Mouse (Mus musculus) c-Kit-positive CD71-positive TER-119-positive erythroid progenitor cells, embryonic 14.5 days (primary cell): ENCODE results near the gene Vkorc1.
A peak's percentile ranks its signal among the peaks of the same experiment; 100 is the strongest.

ENCODE experiments used
- DNase-seq: peaks from one replicate; pipeline ENCODE4 v3.0.0-alpha.2; 2013; ENCODE audit warnings: low spot score

The Vkorc1 gene

DNA sequence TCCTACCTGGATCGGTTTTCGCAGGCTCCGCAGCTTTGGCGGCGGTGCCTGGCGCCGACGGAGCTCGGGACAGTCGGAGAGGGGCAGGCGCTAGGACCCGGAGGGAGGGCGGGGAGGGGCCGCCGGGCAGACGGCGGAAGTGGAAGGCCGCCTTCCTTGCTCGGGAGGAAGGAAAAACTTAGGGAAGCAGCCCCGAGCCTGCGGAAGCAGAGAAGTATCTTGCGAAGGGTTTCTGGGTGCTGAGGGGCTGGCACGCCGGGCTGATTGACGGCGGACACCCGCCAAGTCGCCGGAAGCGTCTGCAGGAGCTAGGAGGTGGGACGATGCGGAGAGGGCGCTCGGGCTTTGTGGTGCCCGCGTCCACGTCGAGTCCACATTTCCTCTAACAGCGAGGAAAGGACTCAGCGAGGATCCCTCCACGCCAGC is 19.4 kb downstream of the Vkorc1 start, which contains the start of gene Zfp646:
TSS of gene Zfp646 (plus strand) at position 181 of the 426 bp plus-strand sequence.
- DNase-seq = peak; percentile 78

DNA sequence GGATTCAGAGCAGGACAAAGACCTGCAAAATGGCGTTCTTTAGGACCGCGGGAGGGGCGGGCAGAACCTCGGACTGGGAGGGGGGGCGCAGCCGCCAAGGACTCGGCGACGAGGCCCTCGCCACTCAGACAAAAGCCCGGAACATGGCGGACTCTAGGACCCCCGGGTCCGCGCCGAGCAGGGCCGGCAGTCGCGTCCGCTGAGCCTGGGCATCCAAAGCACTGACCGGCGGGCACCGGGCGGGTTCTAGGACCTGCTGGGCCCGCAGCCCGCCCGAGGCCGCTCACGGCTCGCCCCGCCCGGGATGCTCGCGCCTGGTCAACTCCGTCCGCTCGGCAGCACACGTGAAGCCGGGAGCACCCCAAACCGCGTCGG is 19.8 kb downstream of the Vkorc1 start:
- DNase-seq = peak; percentile 73

DNA sequence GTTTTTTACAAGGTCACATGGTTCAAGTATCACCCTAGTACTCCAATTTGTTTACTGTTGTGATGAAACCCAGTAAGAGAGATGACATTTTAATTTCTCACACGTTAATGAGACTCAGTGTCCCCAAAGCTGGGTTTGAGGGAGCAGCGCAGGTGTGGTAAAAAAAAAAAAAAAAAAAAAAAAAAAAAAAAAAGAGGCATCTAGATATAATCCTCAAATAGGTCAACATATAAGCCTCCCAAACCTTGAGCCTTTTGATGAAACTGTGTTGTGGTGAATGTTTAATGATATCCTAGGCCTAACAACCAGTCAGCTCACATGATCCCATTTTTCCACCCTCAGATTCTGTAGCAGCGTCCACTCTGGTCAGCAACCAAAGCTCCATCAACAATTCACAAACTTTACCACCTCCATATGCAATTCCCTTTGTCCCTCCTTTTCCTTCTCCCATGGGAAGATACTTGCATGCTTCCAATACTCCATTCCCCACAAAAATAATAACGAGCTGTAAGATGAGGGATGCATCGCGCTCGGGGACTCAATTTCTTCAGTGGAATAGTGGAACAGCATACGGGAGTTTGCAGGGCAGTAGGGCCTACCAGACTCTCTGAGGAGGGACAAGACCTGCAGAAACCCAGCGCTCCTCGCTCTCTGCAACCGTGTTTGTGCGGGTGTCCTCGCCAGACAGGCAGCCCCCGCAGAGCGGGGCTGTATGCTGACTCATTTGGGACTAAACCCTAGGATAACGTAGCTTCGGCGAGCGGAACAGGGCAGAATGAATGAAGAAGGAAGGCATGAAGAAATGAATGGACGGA is 20.4 kb downstream of the Vkorc1 start:
- DNase-seq = no peak

DNA sequence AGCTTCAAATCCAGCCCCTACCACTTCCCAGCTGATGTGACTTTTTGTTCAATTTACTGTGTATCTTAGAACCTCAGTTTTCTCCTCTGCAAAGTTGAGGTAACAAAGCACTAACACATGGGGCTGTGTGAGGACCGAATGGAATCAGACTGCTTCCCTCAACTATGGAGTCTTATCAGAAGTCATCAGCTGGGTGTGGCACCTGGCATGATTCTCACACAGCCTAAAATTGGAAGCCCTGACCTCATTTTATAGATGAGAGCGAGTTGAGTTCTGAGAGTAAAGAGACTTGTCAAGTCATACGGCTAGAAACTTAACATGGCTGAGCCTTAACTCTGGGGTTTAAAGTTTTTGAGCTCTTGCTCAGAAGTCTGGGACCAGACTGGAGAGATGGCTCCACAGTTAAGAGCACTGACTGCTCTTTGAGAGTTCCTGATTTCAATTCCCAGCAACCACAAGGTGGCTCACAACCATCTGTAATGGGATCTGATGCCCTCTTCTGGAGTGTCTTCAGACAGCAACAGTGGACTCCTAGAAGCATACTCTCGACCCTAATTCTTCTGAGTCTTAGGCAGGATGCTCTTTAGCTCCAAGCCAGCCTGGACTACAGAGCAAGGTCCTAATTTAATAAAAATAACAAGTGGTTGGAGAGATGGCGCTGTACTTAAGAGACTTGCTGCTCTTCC is 25.1 kb downstream of the Vkorc1 start:
- no peak for DNase-seq

DNA sequence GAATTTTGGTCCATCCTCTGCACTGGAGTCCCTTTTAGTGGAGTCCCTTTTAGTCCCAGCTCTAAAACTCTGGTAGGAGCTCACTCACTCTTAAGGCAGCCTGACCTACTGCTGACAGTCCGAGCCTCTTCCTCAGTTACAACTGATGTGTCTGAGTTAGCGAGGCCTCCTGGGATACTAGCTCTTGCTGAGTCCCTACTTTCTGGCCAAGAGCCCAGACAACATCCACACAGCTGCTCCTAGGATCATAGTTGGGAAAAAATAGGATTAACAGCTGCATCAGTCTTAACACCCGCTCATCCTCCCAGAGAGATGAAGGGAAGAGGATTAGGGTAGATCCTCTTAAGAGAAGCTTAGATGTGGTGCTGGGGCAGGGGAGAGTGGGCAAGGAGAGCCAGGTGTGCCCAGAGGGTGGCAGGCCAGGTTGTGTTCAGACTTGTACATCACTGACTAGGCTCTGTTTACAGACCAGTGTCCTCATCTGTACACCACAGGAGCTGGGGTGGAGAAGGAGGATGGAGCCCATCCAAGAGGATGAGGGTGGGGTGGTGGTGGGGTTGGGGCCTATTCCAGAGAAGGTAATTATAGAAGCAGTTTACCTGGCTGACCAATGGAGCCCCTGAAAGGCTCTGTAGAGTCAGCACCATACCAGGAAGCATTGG is 26.1 kb downstream of the Vkorc1 start:
- no peak for DNase-seq

DNA sequence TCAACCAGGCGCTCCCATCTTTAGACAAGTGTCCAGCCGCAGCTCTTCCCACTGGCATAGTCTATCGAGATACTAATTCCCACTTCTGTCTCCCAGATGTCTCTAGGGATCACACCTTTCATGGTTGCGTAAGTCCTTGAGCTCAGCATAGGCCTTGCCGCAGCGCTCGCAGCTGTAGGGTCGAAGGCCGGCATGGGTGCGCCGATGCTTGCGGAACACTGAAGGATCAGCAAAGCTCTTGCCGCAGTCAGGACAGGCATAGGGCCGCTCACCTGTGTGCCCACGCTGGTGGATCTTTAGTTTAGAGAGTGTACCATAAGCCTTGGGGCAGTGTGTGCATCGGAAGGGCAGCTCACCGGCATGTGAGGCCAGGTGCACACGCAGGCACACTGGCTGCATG is 27.8 kb downstream of the Vkorc1 start:
- DNase-seq = no peak

DNA sequence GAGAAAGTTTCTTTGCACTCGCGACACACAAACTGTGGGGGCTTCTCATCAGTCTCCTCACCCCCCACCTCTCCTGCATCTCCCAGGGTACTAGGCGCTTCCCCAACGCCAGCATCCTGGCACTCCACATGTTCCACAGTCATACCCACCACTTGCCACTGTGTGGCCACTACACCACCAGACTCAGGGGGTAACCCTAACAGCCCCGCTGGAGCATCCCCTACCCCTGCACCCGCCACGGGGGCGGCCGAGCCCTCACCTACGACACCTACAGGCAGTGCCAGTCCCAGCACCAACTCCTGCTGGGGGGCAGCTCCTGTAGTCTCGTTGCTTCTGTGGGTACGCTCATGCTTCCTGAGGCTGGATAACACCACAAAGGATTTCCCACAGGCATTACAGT is 29.0 kb downstream of the Vkorc1 start:
- DNase-seq = no peak

DNA sequence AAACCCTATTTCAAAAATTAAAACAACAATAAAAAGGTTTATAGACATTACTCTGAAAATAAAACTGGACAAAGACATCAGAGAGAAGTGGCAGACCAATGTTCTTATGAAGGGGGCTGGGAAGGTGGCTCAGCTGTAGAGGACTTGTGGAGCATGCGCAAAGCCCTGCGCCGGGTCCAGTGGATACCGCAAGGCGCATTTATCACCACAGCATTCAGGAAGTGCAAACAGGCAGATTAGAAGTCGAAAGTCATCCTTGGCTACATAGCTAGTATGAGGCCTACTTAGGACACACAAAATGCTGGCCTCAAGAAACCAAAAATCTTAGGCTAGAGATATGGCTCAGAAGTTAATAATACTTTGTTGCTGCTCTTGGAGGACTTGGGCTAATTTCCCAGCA is 37.2 kb downstream of the Vkorc1 start:
- no peak for DNase-seq

DNA sequence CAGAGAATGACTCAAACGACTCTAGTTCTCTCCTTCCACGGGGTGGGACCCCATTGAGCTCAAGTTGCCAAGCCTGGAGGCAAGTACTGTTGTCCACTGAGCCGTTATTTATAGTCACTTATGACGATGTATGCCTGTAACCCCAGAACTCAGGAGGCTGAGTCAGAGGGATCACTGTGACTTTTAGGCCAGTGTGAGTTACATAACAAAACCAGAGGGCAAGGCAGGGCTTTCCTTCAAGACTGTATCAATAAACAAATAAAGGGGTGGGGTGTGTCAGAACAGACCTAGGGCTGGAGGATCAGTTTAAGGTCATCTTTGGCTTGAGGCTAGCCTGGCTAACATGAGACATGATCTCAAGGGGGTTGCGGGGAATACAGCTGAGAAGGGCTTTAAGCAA is 44.5 kb downstream of the Vkorc1 start:
- DNase-seq = no peak

DNA sequence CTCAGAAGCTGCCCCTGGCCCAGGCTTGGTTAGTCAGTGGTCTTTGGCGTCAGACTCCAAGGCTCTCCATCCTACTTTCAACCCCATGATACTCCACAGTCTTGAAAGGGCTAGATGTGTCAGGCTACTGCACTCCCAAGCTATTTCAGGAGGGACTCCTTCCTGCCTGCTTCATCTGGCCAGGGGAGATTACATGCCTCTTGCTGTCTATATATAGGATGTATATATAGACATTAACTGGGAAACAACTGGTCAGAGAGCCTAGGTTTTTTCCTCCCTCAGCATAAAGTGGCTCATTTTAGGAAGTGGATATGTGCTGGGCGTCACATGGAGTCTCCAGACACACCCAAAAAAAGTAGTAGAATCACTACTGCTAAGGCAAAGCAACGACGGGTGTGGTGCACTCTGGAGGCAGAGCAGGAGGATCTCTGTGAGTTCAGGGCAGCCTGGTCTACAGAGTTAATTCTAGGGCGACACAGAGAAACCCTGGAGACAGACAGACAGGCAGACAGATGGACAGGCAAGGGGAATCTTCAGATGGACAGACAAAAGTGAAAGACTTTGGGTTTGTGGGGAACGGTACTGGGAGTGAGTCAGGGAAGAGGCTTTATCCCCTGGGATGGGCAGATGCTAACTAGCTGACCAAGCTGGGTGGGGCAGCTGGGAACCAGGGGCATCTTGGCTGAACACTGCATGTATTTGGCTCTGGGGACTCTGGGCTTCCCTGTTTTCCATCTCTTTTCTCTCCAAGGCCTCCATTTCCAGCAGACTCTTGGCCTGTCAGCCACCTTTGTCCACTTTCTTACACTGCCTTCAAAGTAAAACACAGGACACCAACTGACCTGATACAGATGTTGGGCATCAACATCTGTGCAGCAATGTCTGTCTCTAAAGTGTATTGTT is 45.2 kb downstream of the Vkorc1 start:
- DNase-seq = no peak
